30 mouse cellular contexts compared by ENCODE assay signal in genomic region chr4:102368105-102368735, GRCm38 (mm10).
DNase-seq lines count a peak whose midpoint lies in the region; ATAC-seq and TF ChIP-seq lines count a peak whose summit lies in the region.
"Had no signal": no experiment of that assay in that cellular context is flagged by ENCODE, and none has a peak within 500 bp of the region (broad histone marks: within the 10 kb centered on the region; RNA-seq: fewer than 3 reads in every experiment).

No protein-coding gene starts in this region.

- H3K36me3 ChIP-seq in forebrain, embryonic 13.5 days (ENCODE audit: poor library complexity, severe bottlenecking), result no peaks in the 10 kb centered on the region
- no peaks in the 10 kb centered on the region for H3K36me3 ChIP-seq in forebrain, embryonic 11.5 days (ENCODE audit: control insufficient read depth, insufficient read depth, low read length)
- H3K36me3 ChIP-seq in hindbrain, postnatal 0 days (ENCODE audit: insufficient read depth, low read length), result no peaks in the 10 kb centered on the region
- no peaks in the 10 kb centered on the region for H3K36me3 ChIP-seq in hindbrain, embryonic 12.5 days
- no peaks in the 10 kb centered on the region for H3K36me3 ChIP-seq in midbrain, embryonic 15.5 days (replicated peaks)
- H3K36me3 ChIP-seq: heart, embryonic 10.5 days; hindbrain, embryonic 13.5 days; liver, embryonic 13.5 days had no signal

- H3K27me3 ChIP-seq in forebrain, embryonic 13.5 days, result no peaks in the 10 kb centered on the region
- H3K27me3 ChIP-seq in forebrain, embryonic 11.5 days (ENCODE audit: control insufficient read depth, insufficient read depth, low read length), result no peaks in the 10 kb centered on the region
- H3K27me3 ChIP-seq in hindbrain, postnatal 0 days (ENCODE audit: insufficient read depth, low read length), result no peaks in the 10 kb centered on the region
- no peaks in the 10 kb centered on the region for H3K27me3 ChIP-seq in hindbrain, embryonic 12.5 days
- no peaks in the 10 kb centered on the region for H3K27me3 ChIP-seq in midbrain, embryonic 15.5 days (replicated peaks)
- H3K27me3 ChIP-seq: CH12.LX; hindbrain, embryonic 13.5 days; liver, embryonic 13.5 days; megakaryocyte, embryonic 14.5 days had no signal

- peak overlapping the region; percentile 16; the same call in 1 of the 2 replicates for H3K4me2 ChIP-seq in forebrain, embryonic 13.5 days
- no peak overlapping the region for H3K4me2 ChIP-seq in forebrain, embryonic 11.5 days (ENCODE audit: low read depth, low read length, severe bottlenecking)
- no peak overlapping the region for H3K4me2 ChIP-seq in hindbrain, postnatal 0 days (ENCODE audit: low read depth, low read length)
- no peak overlapping the region for H3K4me2 ChIP-seq in hindbrain, embryonic 12.5 days (replicated peaks)
- 0 out of 2 replicates have a peak overlapping the region, but pooled peaks have one; percentile 10 for H3K4me2 ChIP-seq in midbrain, embryonic 15.5 days
- H3K4me2 ChIP-seq: hindbrain, embryonic 13.5 days; liver, embryonic 13.5 days had no signal

- no peak for DNase-seq in forebrain, embryonic 11.5 days (ENCODE audit: low spot score)
- DNase-seq in hindbrain, postnatal 0 days (ENCODE audit: low spot score), result no peak
- DNase-seq in layer of hippocampus, adult 9-10 months (ENCODE audit: low spot score), result peak; percentile 12
- DNase-seq in layer of hippocampus, postnatal 14 days (ENCODE audit: low spot score in 2 of 2), result no peak
- no peak for DNase-seq in neural tube, embryonic 10.5 days (ENCODE audit: extremely low spot score, low spot score)
- DNase-seq: adrenal gland, adult 2 months; adrenal gland, postnatal 36 days; cerebellum, adult 11 months; cerebellum, postnatal 10 days; gastrocnemius, postnatal 14 days; heart, postnatal 36 days; kidney, adult 18-20 months; layer of hippocampus, postnatal 36 days; left cerebral cortex, postnatal 4 days; liver, embryonic 13.5 days; lung, adult 18-20 months; lung, postnatal 4 days; right cerebral cortex, adult 18-20 months; spleen, adult 18-20 months; thymus, postnatal 14 days had no signal

- 31% methylated on average over 9 of the region's 9 CpGs for WGBS in forebrain, embryonic 13.5 days
- 48% methylated on average over 9 of the region's 9 CpGs for WGBS in forebrain, embryonic 11.5 days
- WGBS in hindbrain, postnatal 0 days, result 39% methylated on average over 9 of the region's 9 CpGs
- WGBS in hindbrain, embryonic 12.5 days, result 47% methylated on average over 9 of the region's 9 CpGs
- 18% methylated on average over 9 of the region's 9 CpGs for WGBS in midbrain, embryonic 15.5 days

- no peak for TF ChIP-seq CTCF in hindbrain, postnatal 0 days (IDR thresholded peaks at IDR 0.05; ENCODE audit: low read depth)

- H3K4me3 ChIP-seq in forebrain, embryonic 13.5 days, result no peak overlapping the region
- no peak overlapping the region for H3K4me3 ChIP-seq in forebrain, embryonic 11.5 days (ENCODE audit: low read depth, low read length)
- H3K4me3 ChIP-seq in hindbrain, postnatal 0 days (ENCODE audit: low read length), result no peak overlapping the region
- no peak overlapping the region for H3K4me3 ChIP-seq in hindbrain, embryonic 12.5 days
- no peak overlapping the region for H3K4me3 ChIP-seq in midbrain, embryonic 15.5 days
- H3K4me3 ChIP-seq: erythroblast, embryonic 14.5 days; heart, embryonic 10.5 days; hindbrain, embryonic 13.5 days; liver, embryonic 13.5 days; megakaryocyte, embryonic 14.5 days had no signal

- H3K9ac ChIP-seq in forebrain, embryonic 13.5 days, result no peak overlapping the region
- H3K9ac ChIP-seq in forebrain, embryonic 11.5 days (ENCODE audit: low read length), result no peak overlapping the region
- H3K9ac ChIP-seq in hindbrain, postnatal 0 days (replicated peaks; ENCODE audit: low read length), result no peak overlapping the region
- no peak overlapping the region for H3K9ac ChIP-seq in hindbrain, embryonic 12.5 days
- H3K9ac ChIP-seq in midbrain, embryonic 15.5 days, result 0 out of 2 replicates have a peak overlapping the region, but pooled peaks have one; percentile 2
- H3K9ac ChIP-seq: hindbrain, embryonic 13.5 days; liver, embryonic 13.5 days had no signal

- H3K9me3 ChIP-seq in forebrain, embryonic 13.5 days (replicated peaks), result no peaks in the 10 kb centered on the region
- H3K9me3 ChIP-seq in forebrain, embryonic 11.5 days (ENCODE audit: control insufficient read depth, low read length), result no peaks in the 10 kb centered on the region
- H3K9me3 ChIP-seq in hindbrain, postnatal 0 days (ENCODE audit: low read length), result no peaks in the 10 kb centered on the region
- no peaks in the 10 kb centered on the region for H3K9me3 ChIP-seq in hindbrain, embryonic 12.5 days (replicated peaks)
- no peaks in the 10 kb centered on the region for H3K9me3 ChIP-seq in midbrain, embryonic 15.5 days
- H3K9me3 ChIP-seq: heart, embryonic 10.5 days; hindbrain, embryonic 13.5 days; liver, embryonic 13.5 days; megakaryocyte, embryonic 14.5 days had no signal

- ATAC-seq in forebrain, embryonic 13.5 days, result peak; percentile 57; the same call in 1 of the 2 replicates
- ATAC-seq in forebrain, embryonic 11.5 days (replicated peaks; ENCODE audit: low FRiP score), result no peak
- ATAC-seq in hindbrain, postnatal 0 days, result no peak
- no peak for ATAC-seq in hindbrain, embryonic 12.5 days (ENCODE audit: low FRiP score)
- ATAC-seq in midbrain, embryonic 15.5 days (replicated peaks), result no peak
- ATAC-seq: activated CD4-positive, CD25-positive, alpha-beta regulatory T cell, adult 4 months; lung, postnatal 0 days had no signal

- peaks cover 9% of the 10 kb centered on the region; the same call in 1 of the 2 replicates for H3K4me1 ChIP-seq in forebrain, embryonic 13.5 days
- H3K4me1 ChIP-seq in forebrain, embryonic 11.5 days (replicated peaks; ENCODE audit: control insufficient read depth, insufficient read depth, low read length), result no peaks in the 10 kb centered on the region
- no peaks in the 10 kb centered on the region for H3K4me1 ChIP-seq in hindbrain, postnatal 0 days (ENCODE audit: insufficient read depth, low read length)
- 0 out of 2 replicates have a peak, but pooled peaks cover 2% of the 10 kb centered on the region for H3K4me1 ChIP-seq in hindbrain, embryonic 12.5 days
- H3K4me1 ChIP-seq in midbrain, embryonic 15.5 days, result peaks cover 11% of the 10 kb centered on the region
- H3K4me1 ChIP-seq: heart, embryonic 10.5 days; hindbrain, embryonic 13.5 days; liver, embryonic 13.5 days; megakaryocyte, embryonic 14.5 days had no signal

- no peak overlapping the region for H3K27ac ChIP-seq in forebrain, embryonic 13.5 days
- H3K27ac ChIP-seq in forebrain, embryonic 11.5 days (ENCODE audit: low read depth, low read length), result no peak overlapping the region
- 0 out of 2 replicates have a peak overlapping the region, but pooled peaks have one; percentile 3 for H3K27ac ChIP-seq in hindbrain, postnatal 0 days
- no peak overlapping the region for H3K27ac ChIP-seq in hindbrain, embryonic 12.5 days
- H3K27ac ChIP-seq in midbrain, embryonic 15.5 days, result peak overlapping the region; percentile 7; the same call in 1 of the 2 replicates
- H3K27ac ChIP-seq: heart, embryonic 10.5 days; hindbrain, embryonic 13.5 days; liver, embryonic 13.5 days had no signal

Comparison
In these comparisons a context has a peak if more than half of its experiments do, and no peak if none do; other contexts are left out.
1. H3K27ac ChIP-seq: peak in hindbrain, postnatal 0 days (single experiment) and midbrain, embryonic 15.5 days (single experiment); none in forebrain, embryonic 13.5 days (single experiment), forebrain, embryonic 11.5 days (single experiment) and hindbrain, embryonic 12.5 days (single experiment).
2. H3K4me2 ChIP-seq: peak in forebrain, embryonic 13.5 days (single experiment) and midbrain, embryonic 15.5 days (single experiment); none in forebrain, embryonic 11.5 days (single experiment), hindbrain, postnatal 0 days (single experiment) and hindbrain, embryonic 12.5 days (single experiment).